Mouse (Mus musculus) embryonic facial prominence, embryonic 12.5 days (tissue): ENCODE results near the gene Ss18l1. TPM values are rescaled to one million over a fixed set of nuclear protein-coding genes. Genes with fewer than 3 reads are reported as not detected.

Source experiments
- ATAC-seq: fragments of 200-750 bp; cut with Nextera tagmentation; 2 replicates; pipeline ENCODE4 v1.8.0; 2017; ENCODE audit not compliant: insufficient number of reproducible peaks, insufficient read depth, low FRiP score, low TSS enrichment
- H3K27ac ChIP-seq: fragments of 300-500 bp; sonication (generic); 2 replicates; pipeline ENCODE4 v1.5.1; 2016; ENCODE audit warnings: mild to moderate bottlenecking
- H3K27me3 ChIP-seq: fragments of 300-500 bp; sonication (generic); 2 replicates; pipeline ENCODE4 v1.6.1; 2016; ENCODE audit warnings: mild to moderate bottlenecking, moderate library complexity
- H3K36me3 ChIP-seq: fragments of 300-500 bp; sonication (generic); 2 replicates; pipeline ENCODE4 v1.6.1; 2016; ENCODE audit warnings: mild to moderate bottlenecking
- H3K4me1 ChIP-seq: fragments of 300-500 bp; sonication (generic); 2 replicates; pipeline ENCODE4 v1.6.1; 2016
- H3K4me2 ChIP-seq: fragments of 300-500 bp; sonication (generic); replicated peaks from 2 replicates; pipeline ENCODE4 v1.6.1; 2016; ENCODE audit warnings: mild to moderate bottlenecking, moderate library complexity
- H3K4me3 ChIP-seq: fragments of 300-500 bp; sonication (generic); 2 replicates; pipeline ENCODE4 v1.5.1; 2016; ENCODE audit warnings: mild to moderate bottlenecking
- H3K9ac ChIP-seq: fragments of 300-500 bp; sonication (generic); 2 replicates; pipeline ENCODE4 v1.6.1; 2016; ENCODE audit warnings: mild to moderate bottlenecking, moderate library complexity
- H3K9me3 ChIP-seq: fragments of 300-500 bp; sonication (generic); 2 replicates; pipeline ENCODE4 v1.6.1; 2016; ENCODE audit warnings: mild to moderate bottlenecking, moderate library complexity
- WGBS: fragments of 180-500 bp; shearing (Covaris S2); methylation state at CpG from one replicate; pipeline ENCODE4 v1.1.7; 2016; 5-methylcytosine and 5-hydroxymethylcytosine counted together
- polyA plus RNA-seq: library from polyadenylated mRNA; unstranded; fragments of >200 nt; fragmentation: Nextera tagmentation; extraction: Ambion mirVana; gene quantifications from 2 replicates; pipeline ENCODE4 v1.2.1, GENCODE M21; 2016

Gene Ss18l1
- polyA plus RNA-seq, 1 experiment from 2014 or later = 10.0 TPM

GRCm38 (mm10) chr2:180090285-180090684 is 48.0 kb downstream of the Ss18l1 start:
- Histone ChIP-seq H3K27me3 (no peaks in the 10 kb centered on the region), H3K4me2 (no peak overlapping the region), H3K9me3 (no peaks in the 10 kb centered on the region), H3K27ac (no peak overlapping the region), H3K36me3 (peaks cover 4% of the 10 kb centered on the region; the same call in 1 of the 2 replicates), H3K4me1 (no peaks in the 10 kb centered on the region; the same call in 1 of the 2 replicates), H3K4me3 (no peak overlapping the region), H3K9ac (no peak overlapping the region)
- ATAC-seq = no peak
- 54% methylated on average over 11 of the region's 11 CpGs for WGBS

GRCm38 (mm10) chr2:180095711-180096110 is 53.4 kb downstream of the Ss18l1 start:
- Histone ChIP-seq H3K4me2 (no peak overlapping the region), H3K9ac (no peak overlapping the region), H3K9me3 (no peaks in the 10 kb centered on the region), H3K4me1 (0 out of 2 replicates have a peak, but pooled peaks cover 5% of the 10 kb centered on the region), H3K27ac (no peak overlapping the region), H3K4me3 (no peak overlapping the region), H3K27me3 (peaks cover 43% of the 10 kb centered on the region), H3K36me3 (no peaks in the 10 kb centered on the region)
- 27% methylated on average over 5 of the region's 5 CpGs for WGBS
- ATAC-seq = no peak

GRCm38 (mm10) chr2:180097585-180097984 is 55.3 kb downstream of the Ss18l1 start:
- no peak for ATAC-seq
- Histone ChIP-seq H3K4me2 (no peak overlapping the region), H3K27ac (no peak overlapping the region), H3K4me1 (peaks cover 6% of the 10 kb centered on the region; the same call in 1 of the 2 replicates), H3K4me3 (no peak overlapping the region), H3K9me3 (no peaks in the 10 kb centered on the region), H3K27me3 (peaks cover 62% of the 10 kb centered on the region), H3K9ac (no peak overlapping the region), H3K36me3 (no peaks in the 10 kb centered on the region)
- WGBS = 54% methylated on average over 3 of the region's 3 CpGs

- no peak overlapping the region for H3K4me2 ChIP-seq
- H3K9ac ChIP-seq = no peak overlapping the region
- H3K27me3 ChIP-seq = peaks cover 68% of the 10 kb centered on the region
- ATAC-seq = no peak
- H3K4me1 ChIP-seq = peaks cover 12% of the 10 kb centered on the region; the same call in 1 of the 2 replicates
- 41% methylated on average over 5 of the region's 5 CpGs for WGBS
- no peak overlapping the region for H3K27ac ChIP-seq
- no peaks in the 10 kb centered on the region for H3K9me3 ChIP-seq
- H3K36me3 ChIP-seq = no peaks in the 10 kb centered on the region
- H3K4me3 ChIP-seq = no peak overlapping the region
These were observed 55.9 kb downstream of the Ss18l1 start for GRCm38 (mm10) chr2:180098167-180098566.

- Histone ChIP-seq H3K4me3 (no peak overlapping the region), H3K4me1 (peaks cover 23% of the 10 kb centered on the region), H3K27me3 (peaks cover 81% of the 10 kb centered on the region), H3K9me3 (no peaks in the 10 kb centered on the region), H3K4me2 (peak overlapping the region; percentile 17; the same call in 1 of the 2 replicates), H3K27ac (no peak overlapping the region), H3K36me3 (no peaks in the 10 kb centered on the region), H3K9ac (no peak overlapping the region)
- ATAC-seq = no peak
- WGBS = 8% methylated on average over 15 of the region's 15 CpGs
These were observed 57.2 kb downstream of the Ss18l1 start for GRCm38 (mm10) chr2:180099529-180099928.

GRCm38 (mm10) chr2:180103151-180103977 is 61.1 kb downstream of the Ss18l1 start:
- Histone ChIP-seq H3K9me3 (no peaks in the 10 kb centered on the region), H3K9ac (0 out of 2 replicates have a peak overlapping the region, but pooled peaks have one; percentile 25), H3K36me3 (no peaks in the 10 kb centered on the region), H3K27ac (no peak overlapping the region), H3K4me3 (peak overlapping the region; percentile 50), H3K4me2 (peak overlapping the region; percentile 99), H3K27me3 (peaks cover 79% of the 10 kb centered on the region), H3K4me1 (peaks cover 26% of the 10 kb centered on the region)
- ATAC-seq = no peak
- under 1% methylated on average over 57 of the region's 57 CpGs for WGBS

- peak within 1 kb of the TSS; percentile 50 for H3K4me3 ChIP-seq
- H3K4me1 ChIP-seq = peaks cover 26% of the 10 kb centered on the region
- no peaks in the 10 kb centered on the region for H3K9me3 ChIP-seq
- H3K4me2 ChIP-seq = peak within 1 kb of the TSS; percentile 99
- 0 out of 2 replicates have a peak within 1 kb of the TSS, but pooled peaks have one; percentile 25 for H3K9ac ChIP-seq
- WGBS = 1% methylated on average over 61 of the region's 87 CpGs
- peaks cover 72% of the 10 kb centered on the region for H3K27me3 ChIP-seq
- H3K27ac ChIP-seq = no peak within 1 kb of the TSS
- H3K36me3 ChIP-seq = no peaks in the 10 kb centered on the region
- peak; percentile 83 for ATAC-seq
These were observed 61.8 kb downstream of the Ss18l1 start, which contains the start of gene Hrh3 for GRCm38 (mm10) chr2:180103978-180104658. Hrh3 (minus strand) TSS chr2:180104488.

- H3K4me1 ChIP-seq = peaks cover 21% of the 10 kb centered on the region
- peak overlapping the region; percentile 99 for H3K4me2 ChIP-seq
- WGBS = 10% methylated on average over 24 of the region's 24 CpGs
- H3K4me3 ChIP-seq = peak overlapping the region; percentile 50
- peak; percentile 19; the same call in 1 of the 2 replicates for ATAC-seq
- no peak overlapping the region for H3K27ac ChIP-seq
- H3K27me3 ChIP-seq = peaks cover 66% of the 10 kb centered on the region
- H3K9ac ChIP-seq = no peak overlapping the region
- no peaks in the 10 kb centered on the region for H3K36me3 ChIP-seq
- H3K9me3 ChIP-seq = no peaks in the 10 kb centered on the region
These were observed 62.5 kb downstream of the Ss18l1 start for GRCm38 (mm10) chr2:180104659-180105377.

GRCm38 (mm10) chr2:180105441-180106190 is 63.3 kb downstream of the Ss18l1 start:
- Histone ChIP-seq H3K36me3 (no peaks in the 10 kb centered on the region), H3K4me1 (peaks cover 20% of the 10 kb centered on the region), H3K27me3 (peaks cover 64% of the 10 kb centered on the region), H3K4me2 (no peak overlapping the region), H3K9ac (no peak overlapping the region), H3K9me3 (no peaks in the 10 kb centered on the region), H3K27ac (no peak overlapping the region), H3K4me3 (no peak overlapping the region)
- 25% methylated on average over 8 of the region's 8 CpGs for WGBS
- ATAC-seq = no peak

- H3K9me3 ChIP-seq = no peaks in the 10 kb centered on the region
- WGBS = 66% methylated on average over 4 of the region's 4 CpGs
These were observed 64.8 kb downstream of the Ss18l1 start for GRCm38 (mm10) chr2:180107081-180107480.

GRCm38 (mm10) chr2:180108285-180108684 is 66.0 kb downstream of the Ss18l1 start:
- no peaks in the 10 kb centered on the region for H3K36me3 ChIP-seq
- no peak overlapping the region for H3K9ac ChIP-seq
- 66% methylated on average over 6 of the region's 6 CpGs for WGBS
- H3K4me2 ChIP-seq = no peak overlapping the region
- H3K27me3 ChIP-seq = peaks cover 38% of the 10 kb centered on the region
- H3K4me1 ChIP-seq = peaks cover 13% of the 10 kb centered on the region
- no peak overlapping the region for H3K27ac ChIP-seq
- no peak for ATAC-seq
- H3K4me3 ChIP-seq = no peak overlapping the region
- no peaks in the 10 kb centered on the region for H3K9me3 ChIP-seq

More at GRCm38 (mm10) chr2:180107081-180107480, 64.8 kb downstream of the Ss18l1 start:
- H3K9ac ChIP-seq = no peak overlapping the region
- no peak overlapping the region for H3K27ac ChIP-seq
- H3K36me3 ChIP-seq = no peaks in the 10 kb centered on the region
- ATAC-seq = no peak
- no peak overlapping the region for H3K4me3 ChIP-seq
- peaks cover 20% of the 10 kb centered on the region for H3K4me1 ChIP-seq
- H3K27me3 ChIP-seq = peaks cover 50% of the 10 kb centered on the region
- H3K4me2 ChIP-seq = no peak overlapping the region
